Mouse (Mus musculus): ENCODE measurements around the gene Tmem121. TPM values are rescaled to one million over a fixed set of nuclear protein-coding genes. Genes with fewer than 3 reads are reported as not detected.
"Not testable (repeated sequence)": the region's sequence is repeated elsewhere in the genome, so short reads cannot be mapped to it uniquely, and the experiment has no call there.

Gene Tmem121
- total and polyA plus RNA-seq, 2 experiments from 2014 or later, result 63.6 to 89.1 TPM

GRCm38 (mm10) chr12:113193423-113193822 lies 7.7 kb downstream of the Tmem121 start:
- H3K4me3 ChIP-seq (ENCODE audit: low read depth, low read length), result no peak overlapping the region
- no peak overlapping the region for H3K27ac ChIP-seq (ENCODE audit: low read depth, low read length)
- ATAC-seq (ENCODE audit: low FRiP score) (no peak; the same call in 1 of the 2 replicates), DNase-seq (ENCODE audit: low spot score) (no peak)
- no peak overlapping the region for H3K4me2 ChIP-seq (ENCODE audit: low read depth, low read length, poor library complexity, severe bottlenecking)
- no peak for TF ChIP-seq CTCF (IDR thresholded peaks at IDR 0.05)
- peaks cover 29% of the 10 kb centered on the region for H3K36me3 ChIP-seq (ENCODE audit: insufficient read depth, low read length)
- 69% methylated on average over 2 of the region's 2 CpGs for WGBS
- H3K9me3 ChIP-seq (ENCODE audit: low read length), result no peaks in the 10 kb centered on the region
- no peaks in the 10 kb centered on the region for H3K4me1 ChIP-seq (ENCODE audit: insufficient read depth, low read length)
- H3K9ac ChIP-seq (replicated peaks; ENCODE audit: low read length, poor library complexity, severe bottlenecking), result no peak overlapping the region
- H3K27me3 ChIP-seq (ENCODE audit: insufficient read depth, low read length), result no peaks in the 10 kb centered on the region

- WGBS, result 100% methylated on average over 2 of the region's 6 CpGs
- not testable (repeated sequence) for H3K9me3 ChIP-seq (ENCODE audit: low read length); H3K4me1 ChIP-seq (ENCODE audit: insufficient read depth, low read length); ATAC-seq (ENCODE audit: low FRiP score); H3K9ac ChIP-seq (replicated peaks; ENCODE audit: low read length, poor library complexity, severe bottlenecking); H3K27ac ChIP-seq (ENCODE audit: low read depth, low read length); DNase-seq (ENCODE audit: low spot score); H3K36me3 ChIP-seq (ENCODE audit: insufficient read depth, low read length); H3K27me3 ChIP-seq (ENCODE audit: insufficient read depth, low read length); H3K4me2 ChIP-seq (ENCODE audit: low read depth, low read length, poor library complexity, severe bottlenecking); H3K4me3 ChIP-seq (ENCODE audit: low read depth, low read length)
Observed at GRCm38 (mm10) chr12:113199132-113199531, 13.4 kb downstream of the Tmem121 start.

- Histone ChIP-seq H3K27me3 (ENCODE audit: insufficient read depth, low read length) (no peaks in the 10 kb centered on the region), H3K9me3 (ENCODE audit: low read length) (no peaks in the 10 kb centered on the region), H3K4me2 (ENCODE audit: low read depth, low read length, poor library complexity, severe bottlenecking) (no peak overlapping the region), H3K4me1 (ENCODE audit: insufficient read depth, low read length) (no peaks in the 10 kb centered on the region), H3K36me3 (ENCODE audit: insufficient read depth, low read length) (no peaks in the 10 kb centered on the region), H3K27ac (ENCODE audit: low read depth, low read length) (no peak overlapping the region), H3K9ac (replicated peaks; ENCODE audit: low read length, poor library complexity, severe bottlenecking) (no peak overlapping the region), H3K4me3 (ENCODE audit: low read depth, low read length) (no peak overlapping the region)
- DNase-seq (ENCODE audit: low spot score) (no peak), ATAC-seq (ENCODE audit: low FRiP score) (no peak)
- TF ChIP-seq CTCF (IDR thresholded peaks at IDR 0.05), result no peak
- 92% methylated on average over 4 of the region's 4 CpGs for whole genome bisulfite sequencing
Observed at GRCm38 (mm10) chr12:113201301-113201700, 15.6 kb downstream of the Tmem121 start.

GRCm38 (mm10) chr12:113202008-113202407 lies 16.3 kb downstream of the Tmem121 start:
- no peak overlapping the region for H3K4me3 ChIP-seq (ENCODE audit: low read depth, low read length)
- no peaks in the 10 kb centered on the region for H3K36me3 ChIP-seq (ENCODE audit: insufficient read depth, low read length)
- no peaks in the 10 kb centered on the region for H3K4me1 ChIP-seq (ENCODE audit: insufficient read depth, low read length)
- no peak for DNase-seq (ENCODE audit: low spot score)
- H3K27ac ChIP-seq (ENCODE audit: low read depth, low read length), result no peak overlapping the region
- no peaks in the 10 kb centered on the region for H3K9me3 ChIP-seq (ENCODE audit: low read length)
- no peak for TF ChIP-seq CTCF (IDR thresholded peaks at IDR 0.05)
- no peaks in the 10 kb centered on the region for H3K27me3 ChIP-seq (ENCODE audit: insufficient read depth, low read length)
- H3K4me2 ChIP-seq (ENCODE audit: low read depth, low read length, poor library complexity, severe bottlenecking), result no peak overlapping the region
- no peak for ATAC-seq (ENCODE audit: low FRiP score)
- H3K9ac ChIP-seq (replicated peaks; ENCODE audit: low read length, poor library complexity, severe bottlenecking), result no peak overlapping the region

- no peak overlapping the region for H3K4me3 ChIP-seq (ENCODE audit: low read depth, low read length)
- DNase-seq (ENCODE audit: low spot score), result no peak
- H3K36me3 ChIP-seq (ENCODE audit: insufficient read depth, low read length), result no peaks in the 10 kb centered on the region
- WGBS, result 70% methylated on average over 7 of the region's 7 CpGs
- no peak overlapping the region for H3K9ac ChIP-seq (replicated peaks; ENCODE audit: low read length, poor library complexity, severe bottlenecking)
- H3K27me3 ChIP-seq (ENCODE audit: insufficient read depth, low read length), result no peaks in the 10 kb centered on the region
- no peak overlapping the region for H3K4me2 ChIP-seq (ENCODE audit: low read depth, low read length, poor library complexity, severe bottlenecking)
- no peak for ATAC-seq (ENCODE audit: low FRiP score)
- H3K9me3 ChIP-seq (ENCODE audit: low read length), result no peaks in the 10 kb centered on the region
- TF ChIP-seq CTCF (IDR thresholded peaks at IDR 0.05), result no peak
- no peak overlapping the region for H3K27ac ChIP-seq (ENCODE audit: low read depth, low read length)
- H3K4me1 ChIP-seq (ENCODE audit: insufficient read depth, low read length), result no peaks in the 10 kb centered on the region
Observed at GRCm38 (mm10) chr12:113203522-113203921, 17.8 kb downstream of the Tmem121 start.

GRCm38 (mm10) chr12:113205251-113205942 lies 19.7 kb downstream of the Tmem121 start:
- no peaks in the 10 kb centered on the region for H3K27me3 ChIP-seq (ENCODE audit: insufficient read depth, low read length)
- no peak overlapping the region for H3K27ac ChIP-seq (ENCODE audit: low read depth, low read length)
- no peaks in the 10 kb centered on the region for H3K36me3 ChIP-seq (ENCODE audit: insufficient read depth, low read length)
- no peaks in the 10 kb centered on the region for H3K9me3 ChIP-seq (ENCODE audit: low read length)
- no peak overlapping the region for H3K4me3 ChIP-seq (ENCODE audit: low read depth, low read length)
- 89% methylated on average over 7 of the region's 7 CpGs for WGBS
- peak; percentile 58 for TF ChIP-seq CTCF (IDR thresholded peaks at IDR 0.05)
- DNase-seq (ENCODE audit: low spot score) (no peak), ATAC-seq (ENCODE audit: low FRiP score) (no peak)
- no peak overlapping the region for H3K4me2 ChIP-seq (ENCODE audit: low read depth, low read length, poor library complexity, severe bottlenecking)
- H3K9ac ChIP-seq (replicated peaks; ENCODE audit: low read length, poor library complexity, severe bottlenecking), result no peak overlapping the region
- no peaks in the 10 kb centered on the region for H3K4me1 ChIP-seq (ENCODE audit: insufficient read depth, low read length)

Data from midbrain, postnatal 0 days (tissue).